Mouse (Mus musculus): ENCODE data around the gene Pik3ip1. TPM values are rescaled to one million over a fixed set of nuclear protein-coding genes. Genes with fewer than 3 reads are reported as not detected.

The Pik3ip1 gene
- polyA plus RNA-seq, 1 experiment from 2014 or later = 13.2 TPM

GRCm38 (mm10) chr11:3389996-3390395 lies 59.8 kb downstream of the Pik3ip1 start:
- H3K4me1 ChIP-seq = 0 out of 2 replicates have a peak, but pooled peaks cover 3% of the 10 kb centered on the region
- no peak overlapping the region for H3K27ac ChIP-seq
- H3K27me3 ChIP-seq = no peaks in the 10 kb centered on the region
- peaks cover 15% of the 10 kb centered on the region for H3K36me3 ChIP-seq
- ATAC-seq (replicated peaks; ENCODE audit: low FRiP score) = no peak
- 73% methylated on average over 5 of the region's 5 CpGs for WGBS
- no peak overlapping the region for H3K9ac ChIP-seq
- H3K4me2 ChIP-seq = no peak overlapping the region
- no peaks in the 10 kb centered on the region for H3K9me3 ChIP-seq (replicated peaks)
- H3K4me3 ChIP-seq (replicated peaks) = no peak overlapping the region

- ATAC-seq (replicated peaks; ENCODE audit: low FRiP score) = no peak
- H3K27ac ChIP-seq = no peak overlapping the region
- WGBS = 89% methylated on average over 5 of the region's 5 CpGs
- no peaks in the 10 kb centered on the region for H3K9me3 ChIP-seq (replicated peaks)
- no peaks in the 10 kb centered on the region for H3K27me3 ChIP-seq
- H3K9ac ChIP-seq = no peak overlapping the region
- H3K4me2 ChIP-seq = no peak overlapping the region
- 0 out of 2 replicates have a peak, but pooled peaks cover 3% of the 10 kb centered on the region for H3K4me1 ChIP-seq
- peaks cover 21% of the 10 kb centered on the region for H3K36me3 ChIP-seq
- no peak overlapping the region for H3K4me3 ChIP-seq (replicated peaks)
Observed at GRCm38 (mm10) chr11:3390789-3391188, 60.6 kb downstream of the Pik3ip1 start.

GRCm38 (mm10) chr11:3392526-3392925 lies 62.3 kb downstream of the Pik3ip1 start:
- Histone ChIP-seq H3K36me3 (peaks cover 21% of the 10 kb centered on the region), H3K27me3 (no peaks in the 10 kb centered on the region), H3K4me3 (replicated peaks) (no peak overlapping the region), H3K9me3 (replicated peaks) (no peaks in the 10 kb centered on the region), H3K27ac (no peak overlapping the region), H3K9ac (no peak overlapping the region), H3K4me2 (no peak overlapping the region), H3K4me1 (no peaks in the 10 kb centered on the region)
- 87% methylated on average over 8 of the region's 8 CpGs for WGBS
- no peak for ATAC-seq (replicated peaks; ENCODE audit: low FRiP score)

Other genes starting within 250 kb of the Pik3ip1 start
- gene Sfi1, start 136.9 kb upstream of the Pik3ip1 start, polyA plus RNA-seq (2015; fragmentation: Nextera tagmentation; extraction: Ambion mirVana) = 12.9 and 15.3 TPM in 2 replicates
- 51.3 and 55.3 TPM in 2 replicates for gene Eif4enif1, start 128.0 kb upstream of the Pik3ip1 start, polyA plus RNA-seq (2015; fragmentation: Nextera tagmentation; extraction: Ambion mirVana)
- 223 and 224 TPM in 2 replicates for gene Drg1, start 64.0 kb upstream of the Pik3ip1 start, polyA plus RNA-seq (2015; fragmentation: Nextera tagmentation; extraction: Ambion mirVana)
- gene Patz1, start 41.5 kb upstream of the Pik3ip1 start, polyA plus RNA-seq (2015; fragmentation: Nextera tagmentation; extraction: Ambion mirVana) = 57.3 and 60.4 TPM in 2 replicates
- 40.5 and 46.0 TPM in 2 replicates for gene Limk2, start 78.8 kb downstream of the Pik3ip1 start, polyA plus RNA-seq (2015; fragmentation: Nextera tagmentation; extraction: Ambion mirVana)
- 35.5 and 37.0 TPM in 2 replicates for gene Rnf185, start 122.0 kb downstream of the Pik3ip1 start, polyA plus RNA-seq (2015; fragmentation: Nextera tagmentation; extraction: Ambion mirVana)
- gene Pla2g3, start 157.9 kb downstream of the Pik3ip1 start, polyA plus RNA-seq (2015; fragmentation: Nextera tagmentation; extraction: Ambion mirVana) = 0.44 and 0.60 TPM in 2 replicates
- gene Inpp5j, start 174.4 kb downstream of the Pik3ip1 start, polyA plus RNA-seq (2015; fragmentation: Nextera tagmentation; extraction: Ambion mirVana) = 1.4 and 2.0 TPM in 2 replicates
- gene Selenom, start 184.3 kb downstream of the Pik3ip1 start, polyA plus RNA-seq (2015; fragmentation: Nextera tagmentation; extraction: Ambion mirVana) = 105 and 112 TPM in 2 replicates
- 89.1 and 110 TPM in 2 replicates for gene Smtn, start 210.2 kb downstream of the Pik3ip1 start, polyA plus RNA-seq (2015; fragmentation: Nextera tagmentation; extraction: Ambion mirVana)

Data from kidney, embryonic 15.5 days (tissue).